Mouse (Mus musculus) T-cell, adult 2 months (primary cell): ENCODE measurements at regions not wholly inside any gene's neighbourhood (a gene's known extent, or its start where the extent isn't known, plus 50 kb on each side); places are given as distances from the start of the nearest gene placed in this dataset.
"Not testable (repeated sequence)": the region's sequence is repeated elsewhere in the genome, so short reads cannot be mapped to it uniquely, and the experiment has no call there.

Experiments
- DNase-seq: peaks from one replicate; pipeline ENCODE4 v3.0.0; 2022; ENCODE audit warnings: low spot score

GRCm38 (mm10) chr2:166322668-166323043 is 167.2 kb upstream of the Sulf2 start:
- DNase-seq = no peak

- DNase-seq = no peak
Measured at GRCm38 (mm10) chr2:166321992-166322667, 166.7 kb upstream of the Sulf2 start.

- DNase-seq = no peak
Measured at GRCm38 (mm10) chr2:166316409-166316916, 161.0 kb upstream of the Sulf2 start.

- DNase-seq = no peak
Measured at GRCm38 (mm10) chr2:166310438-166310837, 155.0 kb upstream of the Sulf2 start.

GRCm38 (mm10) chr2:166309882-166310281 is 154.4 kb upstream of the Sulf2 start:
- no peak for DNase-seq

- DNase-seq = no peak
Measured at GRCm38 (mm10) chr2:166307551-166307950, 152.1 kb upstream of the Sulf2 start.

GRCm38 (mm10) chr2:166305044-166306002 is 149.9 kb upstream of the Sulf2 start:
- DNase-seq = no peak

- DNase-seq = no peak
Measured at GRCm38 (mm10) chr2:166303854-166304253, 148.4 kb upstream of the Sulf2 start.

- no peak for DNase-seq
Measured at GRCm38 (mm10) chr2:166301161-166301560, 145.7 kb upstream of the Sulf2 start.

GRCm38 (mm10) chr2:166294672-166295071 is 139.2 kb upstream of the Sulf2 start:
- no peak for DNase-seq

- DNase-seq = no peak
Measured at GRCm38 (mm10) chr2:166292987-166293386, 137.5 kb upstream of the Sulf2 start.

GRCm38 (mm10) chr2:166291266-166291665 is 135.8 kb upstream of the Sulf2 start:
- DNase-seq = no peak

- DNase-seq = no peak
Measured at GRCm38 (mm10) chr2:166290826-166291225, 135.4 kb upstream of the Sulf2 start.

GRCm38 (mm10) chr2:166289198-166289597 is 133.7 kb upstream of the Sulf2 start:
- DNase-seq = no peak

GRCm38 (mm10) chr2:166281137-166281536 is 125.7 kb upstream of the Sulf2 start:
- not testable (repeated sequence) for DNase-seq

- no peak for DNase-seq
Measured at GRCm38 (mm10) chr2:166280651-166281127, 125.2 kb upstream of the Sulf2 start.

- DNase-seq = no peak
Measured at GRCm38 (mm10) chr2:166279676-166280075, 124.2 kb upstream of the Sulf2 start.

GRCm38 (mm10) chr2:166275398-166275797 is 119.9 kb upstream of the Sulf2 start:
- DNase-seq = no peak

GRCm38 (mm10) chr2:166274016-166274346 is 118.5 kb upstream of the Sulf2 start:
- DNase-seq = no peak

- DNase-seq = no peak
Measured at GRCm38 (mm10) chr2:166273312-166274015, 118.0 kb upstream of the Sulf2 start.

- DNase-seq = no peak
Measured at GRCm38 (mm10) chr2:166272841-166273240, 117.4 kb upstream of the Sulf2 start.

- no peak for DNase-seq
Measured at GRCm38 (mm10) chr2:166272190-166272543, 116.7 kb upstream of the Sulf2 start.
